Mouse (Mus musculus): ENCODE results near the gene Nme7. TPM values are rescaled to one million over a fixed set of nuclear protein-coding genes. Genes with fewer than 3 reads are reported as not detected.

The Nme7 gene
- polyA plus RNA-seq (2012; rRNA removed) = 6.0 and 8.0 TPM in 2 replicates

DNA sequence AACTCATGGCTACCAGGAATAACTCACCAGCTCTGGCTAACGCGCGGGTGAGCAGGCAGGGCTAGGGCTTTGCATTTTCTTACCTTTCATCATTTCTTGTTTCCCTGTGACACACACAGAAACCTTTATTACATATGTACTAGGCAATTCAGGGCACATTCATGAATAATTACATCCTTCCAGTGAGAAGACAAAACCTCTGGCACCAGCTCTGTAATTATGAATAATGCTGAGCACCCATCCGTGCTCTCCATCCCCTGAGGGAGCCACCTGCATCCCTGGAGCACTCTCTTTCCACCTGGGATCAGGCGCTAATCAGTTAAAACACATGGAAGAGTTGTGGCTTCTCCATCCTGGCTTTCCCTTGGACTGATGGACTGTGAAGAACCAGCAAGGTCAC, at the start of gene Nme7:
Gene Nme7, plus strand, starts transcription at position 301 of the 400 bp plus-strand sequence.

GRCm38 (mm10) chr1:164275455-164275954, 28.4 kb upstream of the Nme7 start, which contains the start of gene Ccdc181:
Ccdc181 (plus strand) TSS chr1:164275585.

DNA sequence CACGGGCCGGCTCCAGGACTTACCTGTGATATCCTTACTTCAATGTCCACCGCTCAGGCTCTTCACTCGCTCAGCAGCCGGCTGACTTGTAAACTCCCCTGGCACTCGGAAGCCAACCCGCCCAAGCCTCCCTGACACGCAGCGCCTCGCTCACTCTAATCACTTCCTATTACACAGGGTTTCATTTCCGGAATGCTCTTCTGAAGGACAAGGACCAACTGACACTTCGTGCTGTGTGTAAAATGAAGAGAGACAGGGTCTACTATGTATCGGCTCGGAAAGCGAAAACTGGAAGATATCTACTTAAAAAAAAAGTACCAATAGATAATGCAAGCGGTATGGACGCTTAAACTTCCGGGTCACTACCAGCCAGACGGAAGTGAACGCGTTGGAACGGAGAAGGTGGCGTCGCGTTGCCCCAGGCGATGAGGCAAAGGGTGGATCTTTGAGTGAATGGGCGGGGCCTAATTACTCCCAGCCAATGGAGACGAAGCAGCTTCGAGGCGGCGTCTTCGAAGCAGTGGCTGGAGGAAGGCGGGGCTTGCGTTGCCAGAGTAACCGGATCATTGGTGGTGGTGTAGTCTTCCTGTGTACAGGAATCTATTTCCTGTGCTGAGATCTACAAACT, 3.3 kb downstream of the Nme7 start, which contains the start of gene Blzf1:
Gene Blzf1, minus strand, starts transcription at position 366 of the 628 bp plus-strand sequence.

DNA sequence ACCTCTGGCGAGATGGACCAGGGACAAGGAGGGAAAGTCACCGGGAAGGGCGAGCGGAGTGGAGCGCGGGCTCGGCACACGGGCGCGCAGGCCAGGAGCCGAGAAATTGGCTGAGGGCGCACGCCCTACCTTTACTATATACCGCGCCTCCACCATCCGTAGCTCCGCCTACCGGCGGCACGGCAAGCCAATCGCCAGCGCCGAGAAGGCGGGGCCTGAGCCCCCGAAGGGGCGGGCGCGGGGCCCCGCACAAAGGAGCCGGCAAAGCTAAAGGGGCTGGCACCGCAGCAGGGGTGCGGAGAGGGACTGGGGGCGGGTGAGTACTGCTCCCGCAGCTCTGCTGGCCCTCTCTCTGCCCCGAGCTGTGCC, 154.3 kb downstream of the Nme7 start, which contains the start of gene Atp1b1:
Gene Atp1b1, minus strand, starts transcription at position 111 of the 369 bp plus-strand sequence.

Other genes with a start within 250 kb of the Nme7 start
- 0.30 and 0.38 TPM in 2 replicates for gene Sell, start 242.1 kb upstream of the Nme7 start, polyA plus RNA-seq (2012; rRNA removed)
- 5.6 and 6.8 TPM in 2 replicates for gene Selp, start 188.9 kb upstream of the Nme7 start, polyA plus RNA-seq (2012; rRNA removed)
- 0.50 and 0.52 TPM in 2 replicates for gene F5, start 152.3 kb upstream of the Nme7 start, polyA plus RNA-seq (2012; rRNA removed)
- gene Slc19a2, start 55.1 kb upstream of the Nme7 start, polyA plus RNA-seq (2012; rRNA removed) = 17.7 and 21.9 TPM in 2 replicates
- gene Ccdc181, start 28.5 kb upstream of the Nme7 start, polyA plus RNA-seq (2012; rRNA removed) = 3.2 and 4.0 TPM in 2 replicates
- 1.6 and 2.6 TPM in 2 replicates for gene Blzf1, start 3.4 kb downstream of the Nme7 start, polyA plus RNA-seq (2012; rRNA removed)
- 25.5 and 39.5 TPM in 2 replicates for gene Atp1b1, start 154.2 kb downstream of the Nme7 start, polyA plus RNA-seq (2012; rRNA removed)